Mouse (Mus musculus): ENCODE measurements around the gene Klrb1f. TPM values are rescaled to one million over a fixed set of nuclear protein-coding genes. Genes with fewer than 3 reads are reported as not detected.
"Not testable (repeated sequence)": the region's sequence is repeated elsewhere in the genome, so short reads cannot be mapped to it uniquely, and the experiment has no call there.

The Klrb1f gene
- polyA plus RNA-seq, 1 experiment from 2014 or later: 0.11 TPM

DNA sequence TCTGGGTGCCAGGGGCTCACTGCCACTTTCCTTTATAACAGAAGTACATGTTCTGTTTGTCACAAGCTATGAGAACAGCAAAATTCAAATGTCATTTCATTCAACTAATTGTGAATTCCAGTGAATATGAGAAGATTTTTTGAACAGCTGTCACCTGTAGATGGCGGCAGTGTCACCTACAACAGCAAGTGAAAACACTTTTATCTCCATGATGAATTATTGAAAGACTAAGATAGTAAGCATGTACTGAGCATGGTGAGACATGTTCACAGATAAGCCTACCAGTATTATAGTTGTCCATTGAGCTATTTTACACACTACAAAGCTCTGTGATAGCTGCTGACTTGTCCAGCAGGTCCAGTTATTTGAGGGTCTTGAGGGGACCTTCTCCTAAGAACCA, 42.5 kb downstream of the Klrb1f start:
- Histone ChIP-seq H3K9me3 (ENCODE audit: control insufficient read depth, low read length) (no peaks in the 10 kb centered on the region; the same call in 1 of the 2 replicates), H3K4me3 (ENCODE audit: low read depth, low read length) (no peak overlapping the region), H3K4me2 (ENCODE audit: low read depth, severe bottlenecking) (no peak overlapping the region), H3K4me1 (ENCODE audit: control insufficient read depth, insufficient read depth, low read length) (no peaks in the 10 kb centered on the region), H3K36me3 (ENCODE audit: control insufficient read depth, insufficient read depth, low read length) (no peaks in the 10 kb centered on the region), H3K9ac (ENCODE audit: low read length) (no peak overlapping the region), H3K27ac (replicated peaks; ENCODE audit: low read depth, low read length) (no peak overlapping the region), H3K27me3 (ENCODE audit: control insufficient read depth, insufficient read depth, low read length) (no peaks in the 10 kb centered on the region)
- WGBS: 85% methylated on average over 1 of the region's 1 CpGs
- ATAC-seq (ENCODE audit: insufficient number of reproducible peaks, low FRiP score, low TSS enrichment, low read depth) (no peak), DNase-seq (ENCODE audit: low spot score) (no peak)

DNA sequence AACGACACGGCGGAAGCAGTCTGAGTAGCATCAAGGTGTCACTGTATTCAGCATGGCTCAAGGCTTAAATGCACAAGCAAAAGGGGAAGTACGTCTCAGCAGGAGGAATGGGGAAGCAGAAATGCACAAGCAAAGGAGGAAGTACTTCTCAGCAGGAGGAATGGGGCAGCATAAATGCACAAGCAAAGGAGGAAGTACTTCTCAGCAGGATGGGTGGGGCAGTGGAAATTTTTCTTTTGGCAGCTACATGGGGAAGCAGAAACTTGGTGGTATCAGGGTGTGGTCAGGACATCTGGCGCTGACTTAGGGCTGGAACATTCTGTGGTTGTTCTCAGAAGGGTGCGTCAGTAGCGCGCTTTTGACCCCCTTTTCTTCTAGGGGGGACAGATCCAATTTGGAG, 42.9 kb downstream of the Klrb1f start:
- H3K4me3 ChIP-seq (ENCODE audit: low read depth, low read length); H3K9ac ChIP-seq (ENCODE audit: low read length); H3K27me3 ChIP-seq (ENCODE audit: control insufficient read depth, insufficient read depth, low read length); H3K9me3 ChIP-seq (ENCODE audit: control insufficient read depth, low read length); DNase-seq (ENCODE audit: low spot score); H3K4me1 ChIP-seq (ENCODE audit: control insufficient read depth, insufficient read depth, low read length); H3K36me3 ChIP-seq (ENCODE audit: control insufficient read depth, insufficient read depth, low read length); ATAC-seq (ENCODE audit: insufficient number of reproducible peaks, low FRiP score, low TSS enrichment, low read depth); H3K4me2 ChIP-seq (ENCODE audit: low read depth, severe bottlenecking); H3K27ac ChIP-seq (replicated peaks; ENCODE audit: low read depth, low read length): not testable (repeated sequence)
- 94% methylated on average over 8 of the region's 8 CpGs for WGBS

DNA sequence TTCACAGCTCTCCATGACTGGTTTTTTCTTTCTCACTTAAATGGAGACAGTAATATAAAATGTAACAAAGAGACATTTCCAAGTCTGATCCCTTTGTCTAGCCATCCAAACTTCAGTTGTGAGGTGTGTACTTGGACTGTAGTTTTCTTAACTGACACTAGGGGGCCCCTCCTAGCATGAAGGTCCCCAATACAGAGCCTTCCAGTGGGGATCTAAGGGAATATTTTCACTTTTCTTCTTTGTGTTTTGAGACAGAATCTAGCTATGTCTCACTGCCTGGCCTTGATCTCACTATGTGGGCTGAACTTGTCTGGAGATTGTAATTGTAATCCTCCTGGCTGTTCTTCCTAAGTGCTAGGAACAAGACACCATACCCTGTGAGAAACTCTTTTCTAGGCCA, 49.5 kb downstream of the Klrb1f start:
- H3K27ac ChIP-seq (replicated peaks; ENCODE audit: low read depth, low read length): no peak overlapping the region
- H3K4me3 ChIP-seq (ENCODE audit: low read depth, low read length): no peak overlapping the region
- no peaks in the 10 kb centered on the region for H3K4me1 ChIP-seq (ENCODE audit: control insufficient read depth, insufficient read depth, low read length)
- DNase-seq (ENCODE audit: low spot score) (no peak), ATAC-seq (ENCODE audit: insufficient number of reproducible peaks, low FRiP score, low TSS enrichment, low read depth) (0 out of 2 replicates have a peak, but pooled peaks have one; percentile 44)
- no peaks in the 10 kb centered on the region for H3K27me3 ChIP-seq (ENCODE audit: control insufficient read depth, insufficient read depth, low read length)
- no peaks in the 10 kb centered on the region; the same call in 1 of the 2 replicates for H3K9me3 ChIP-seq (ENCODE audit: control insufficient read depth, low read length)
- no peak overlapping the region for H3K9ac ChIP-seq (ENCODE audit: low read length)
- no peaks in the 10 kb centered on the region for H3K36me3 ChIP-seq (ENCODE audit: control insufficient read depth, insufficient read depth, low read length)
- H3K4me2 ChIP-seq (ENCODE audit: low read depth, severe bottlenecking): no peak overlapping the region

DNA sequence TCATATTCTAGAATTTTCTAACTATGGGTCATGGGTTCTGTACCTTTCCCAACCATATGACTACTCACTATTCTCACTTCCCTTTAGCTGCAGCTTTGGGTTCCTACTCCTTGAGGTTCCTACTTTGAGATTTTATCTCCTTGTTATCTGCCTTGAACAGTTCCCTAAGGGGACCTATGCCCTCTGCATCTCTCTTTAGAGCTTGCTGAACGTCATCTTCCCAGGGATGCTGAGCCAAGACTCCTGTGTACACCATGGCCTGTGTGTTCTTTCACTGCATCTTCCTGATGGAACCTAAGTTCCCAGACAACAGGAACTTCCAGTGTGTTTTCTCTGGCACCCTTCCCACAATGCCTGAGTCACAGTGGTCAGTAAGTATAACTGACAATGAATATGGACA, 52.2 kb downstream of the Klrb1f start:
- H3K36me3 ChIP-seq (ENCODE audit: control insufficient read depth, insufficient read depth, low read length): no peaks in the 10 kb centered on the region
- no peaks in the 10 kb centered on the region for H3K9me3 ChIP-seq (ENCODE audit: control insufficient read depth, low read length)
- ATAC-seq (ENCODE audit: insufficient number of reproducible peaks, low FRiP score, low TSS enrichment, low read depth) (no peak), DNase-seq (ENCODE audit: low spot score) (no peak)
- H3K4me2 ChIP-seq (ENCODE audit: low read depth, severe bottlenecking): no peak overlapping the region
- H3K4me3 ChIP-seq (ENCODE audit: low read depth, low read length): no peak overlapping the region
- no peak overlapping the region for H3K27ac ChIP-seq (replicated peaks; ENCODE audit: low read depth, low read length)
- WGBS: 58% methylated on average over 1 of the region's 1 CpGs
- no peaks in the 10 kb centered on the region for H3K27me3 ChIP-seq (ENCODE audit: control insufficient read depth, insufficient read depth, low read length)
- H3K9ac ChIP-seq (ENCODE audit: low read length): no peak overlapping the region
- H3K4me1 ChIP-seq (ENCODE audit: control insufficient read depth, insufficient read depth, low read length): no peaks in the 10 kb centered on the region

DNA sequence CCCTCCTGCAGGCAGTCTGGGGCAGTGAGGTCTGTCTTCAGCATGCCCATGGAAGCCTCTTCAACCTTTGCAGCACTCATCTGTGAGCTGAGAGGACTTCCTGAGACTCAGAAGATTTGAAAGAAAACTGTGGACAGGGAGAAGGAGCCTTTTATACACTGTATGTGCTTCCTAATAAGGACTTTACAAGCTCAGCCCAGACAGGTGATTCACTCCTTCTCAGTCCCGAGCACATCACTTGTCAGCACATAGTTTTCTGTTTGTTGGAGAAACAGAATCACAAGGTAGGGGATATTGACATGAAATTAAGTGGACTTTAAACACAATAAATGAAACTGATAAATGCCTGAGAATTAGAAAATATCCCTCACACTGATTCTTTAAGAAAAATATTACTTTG, 55.1 kb downstream of the Klrb1f start, which contains the start of gene Clec2e:
Clec2e (minus strand) TSS at position 120 of the 400 bp plus-strand sequence.
- 61% methylated on average over 1 of the region's 1 CpGs for WGBS
- H3K4me1 ChIP-seq (ENCODE audit: control insufficient read depth, insufficient read depth, low read length); H3K9me3 ChIP-seq (ENCODE audit: control insufficient read depth, low read length); ATAC-seq (ENCODE audit: insufficient number of reproducible peaks, low FRiP score, low TSS enrichment, low read depth); H3K27me3 ChIP-seq (ENCODE audit: control insufficient read depth, insufficient read depth, low read length); H3K36me3 ChIP-seq (ENCODE audit: control insufficient read depth, insufficient read depth, low read length); DNase-seq (ENCODE audit: low spot score); H3K4me2 ChIP-seq (ENCODE audit: low read depth, severe bottlenecking); H3K27ac ChIP-seq (replicated peaks; ENCODE audit: low read depth, low read length); H3K9ac ChIP-seq (ENCODE audit: low read length); H3K4me3 ChIP-seq (ENCODE audit: low read depth, low read length): not testable (repeated sequence)

DNA sequence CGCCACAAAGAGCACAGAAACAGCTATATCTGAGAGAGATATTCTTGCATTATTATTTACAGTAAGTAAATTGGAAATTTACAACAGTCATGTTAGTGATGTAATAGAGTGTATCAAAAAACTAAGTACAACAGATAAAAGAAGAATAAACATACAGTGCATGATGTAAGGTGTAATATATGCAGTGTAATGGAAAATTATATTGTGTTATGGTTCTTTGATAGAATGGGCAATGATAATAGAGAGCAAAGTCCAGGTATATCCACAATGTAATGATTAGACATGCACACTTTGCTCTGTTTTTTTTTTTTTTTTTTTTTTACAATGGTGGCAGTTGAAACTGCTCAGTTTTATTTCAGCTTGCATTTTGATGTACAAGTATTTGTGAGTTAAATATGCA, 55.9 kb downstream of the Klrb1f start:
- H3K9me3 ChIP-seq (ENCODE audit: control insufficient read depth, low read length): no peaks in the 10 kb centered on the region
- no peak overlapping the region for H3K27ac ChIP-seq (replicated peaks; ENCODE audit: low read depth, low read length)
- no peaks in the 10 kb centered on the region for H3K36me3 ChIP-seq (ENCODE audit: control insufficient read depth, insufficient read depth, low read length)
- H3K4me1 ChIP-seq (ENCODE audit: control insufficient read depth, insufficient read depth, low read length): no peaks in the 10 kb centered on the region
- no peak overlapping the region for H3K4me3 ChIP-seq (ENCODE audit: low read depth, low read length)
- H3K4me2 ChIP-seq (ENCODE audit: low read depth, severe bottlenecking): no peak overlapping the region
- H3K9ac ChIP-seq (ENCODE audit: low read length): no peak overlapping the region
- no peak for DNase-seq (ENCODE audit: low spot score)
- H3K27me3 ChIP-seq (ENCODE audit: control insufficient read depth, insufficient read depth, low read length): no peaks in the 10 kb centered on the region
- no peak for ATAC-seq (ENCODE audit: insufficient number of reproducible peaks, low FRiP score, low TSS enrichment, low read depth)
- WGBS: 70% methylated on average over 1 of the region's 1 CpGs

DNA sequence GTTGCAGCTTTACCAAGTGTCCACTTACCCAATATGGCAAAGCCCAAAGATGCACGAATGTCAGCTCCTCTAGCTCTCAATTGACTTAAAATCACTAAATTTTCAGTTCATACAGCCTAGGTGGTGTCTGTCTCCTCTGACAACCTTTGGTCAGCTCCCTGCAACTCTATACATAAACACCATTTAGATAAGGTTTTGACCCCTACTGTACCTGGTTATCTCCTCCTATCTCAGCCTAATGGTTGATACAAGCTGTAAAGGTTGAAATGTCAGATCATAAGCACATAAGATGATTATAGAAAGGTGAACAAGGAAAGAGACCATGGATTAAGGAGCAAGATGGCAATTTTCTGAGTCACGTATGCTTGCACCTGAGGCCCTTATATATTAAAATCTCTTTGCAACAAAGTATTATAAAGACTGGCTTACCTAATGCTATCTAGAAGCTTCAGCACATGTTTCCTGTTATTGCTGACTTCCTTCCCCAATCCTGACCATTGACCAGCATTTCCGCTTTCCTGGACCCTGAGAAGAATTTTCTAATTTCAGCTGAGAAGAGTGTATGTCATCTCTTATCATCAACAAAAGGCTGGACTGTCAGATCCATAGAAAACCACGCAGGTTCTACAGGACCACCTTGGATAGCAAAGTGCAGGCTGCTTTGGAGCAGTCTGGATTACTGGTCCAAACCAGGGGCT, 57.3 kb downstream of the Klrb1f start:
- Histone ChIP-seq H3K36me3 (ENCODE audit: control insufficient read depth, insufficient read depth, low read length) (no peaks in the 10 kb centered on the region), H3K9me3 (ENCODE audit: control insufficient read depth, low read length) (no peaks in the 10 kb centered on the region), H3K4me1 (ENCODE audit: control insufficient read depth, insufficient read depth, low read length) (no peaks in the 10 kb centered on the region), H3K4me2 (ENCODE audit: low read depth, severe bottlenecking) (no peak overlapping the region), H3K27ac (replicated peaks; ENCODE audit: low read depth, low read length) (no peak overlapping the region), H3K4me3 (ENCODE audit: low read depth, low read length) (no peak overlapping the region), H3K27me3 (ENCODE audit: control insufficient read depth, insufficient read depth, low read length) (no peaks in the 10 kb centered on the region), H3K9ac (ENCODE audit: low read length) (no peak overlapping the region)
- no peak for DNase-seq (ENCODE audit: low spot score)
- ATAC-seq (ENCODE audit: insufficient number of reproducible peaks, low FRiP score, low TSS enrichment, low read depth): no peak
- 84% methylated on average over 4 of the region's 4 CpGs for WGBS
